Mouse (Mus musculus): Measurements from ENCODE around the gene Wdr37.

DNA sequence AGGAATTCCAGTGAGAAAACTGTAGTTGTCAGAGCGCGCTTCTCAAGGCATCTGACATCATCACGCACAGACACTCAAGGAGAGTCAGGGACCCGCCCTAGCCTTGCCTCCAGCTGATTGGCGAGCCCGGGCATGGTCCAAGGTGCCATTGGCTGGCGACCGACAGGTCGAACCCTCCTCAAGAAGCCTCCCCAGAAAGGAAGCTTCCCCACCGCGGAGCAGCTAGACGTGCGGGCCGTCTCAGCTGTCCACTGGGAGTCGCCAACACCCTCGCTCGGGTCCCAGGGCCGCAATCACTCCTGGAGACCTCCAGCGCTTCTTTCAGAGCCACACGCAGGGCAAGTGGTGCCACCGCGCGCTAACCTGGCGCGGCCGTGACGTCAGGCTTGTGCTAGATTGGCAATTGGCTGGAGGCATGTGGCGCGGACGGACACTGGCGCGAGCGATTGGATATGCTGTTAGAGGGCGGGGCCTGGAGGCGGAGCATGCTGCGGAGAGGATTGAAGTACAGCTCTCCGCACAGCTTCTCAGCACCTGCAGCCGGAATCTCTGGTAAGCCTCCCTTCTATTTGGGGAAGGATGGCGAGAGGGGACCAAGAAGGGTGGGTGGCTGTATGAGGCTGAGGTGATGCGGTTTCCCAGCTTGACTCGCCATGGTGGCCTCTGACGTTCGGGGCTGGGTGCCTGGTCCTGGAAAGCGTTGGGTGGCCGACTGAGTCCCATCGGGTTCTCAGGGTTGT lies 13.9 kb upstream of the Wdr37 start, which contains the start of gene Idi1:
- TF ChIP-seq EP300 (IDR thresholded peaks at IDR 0.05; ENCODE audit: low read depth): no peak
- TF ChIP-seq CTCF (IDR thresholded peaks at IDR 0.05; ENCODE audit: low read depth): no peak

Data from liver, embryonic 14.5 days (tissue).